Mouse (Mus musculus): Measurements from ENCODE around the gene Ddx59. TPM values are rescaled to one million over a fixed set of nuclear protein-coding genes. Genes with fewer than 3 reads are reported as not detected.

Gene Ddx59
- total RNA-seq, 1 experiment, result 14.0 TPM

GRCm38 (mm10) chr1:136442809-136443208, 27.7 kb downstream of the Ddx59 start:
- TF ChIP-seq CHD2 (IDR thresholded peaks at IDR 0.05; ENCODE audit: low read depth, low read length) (no peak), ZNF384 (IDR thresholded peaks at IDR 0.05; ENCODE audit: low read depth, low read length) (no peak), HCFC1 (IDR thresholded peaks at IDR 0.05; ENCODE audit: borderline replicate concordance, insufficient read depth, low read length) (no peak), ZC3H11A (IDR thresholded peaks at IDR 0.05; ENCODE audit: borderline replicate concordance, low read depth, low read length) (no peak), MAFK (IDR thresholded peaks at IDR 0.05; ENCODE audit: insufficient read depth, low read depth, low read length) (no peak)
- no peak for DNase-seq (ENCODE audit: low read depth, low spot score)
- in situ Hi-C loops (cut with MboI; ENCODE audit: low sequenced_read_pairs in 2 of 2, unreplicated experiment in 2 of 2), result no loop called here
- Histone ChIP-seq H3K4me1 (ENCODE audit: control insufficient read depth in 2 of 2, insufficient read depth in 2 of 2, low read length in 2 of 2, poor library complexity in 1 of 2) (no peaks in the 10 kb centered on the region; a peak in 1 of 4 replicates), H3K36me3 (ENCODE audit: control insufficient read depth, insufficient read depth, low read length, poor library complexity, severe bottlenecking) (no peaks in the 10 kb centered on the region), H3K9ac (ENCODE audit: insufficient read depth, low read depth, low read length, poor library complexity, severe bottlenecking) (no peak overlapping the region), H3K27ac (ENCODE audit: insufficient read depth, low read depth, low read length, poor library complexity, severe bottlenecking) (no peak overlapping the region), H3K9me3 (ENCODE audit: control insufficient read depth, insufficient read depth, low read depth, low read length) (no peaks in the 10 kb centered on the region), H3K4me3 (ENCODE audit: insufficient read depth in 1 of 2, low read depth in 1 of 2, low read length in 2 of 2, poor library complexity in 1 of 2, severe bottlenecking in 1 of 2) (no peak overlapping the region)

GRCm38 (mm10) chr1:136444555-136445255, 29.6 kb downstream of the Ddx59 start:
- Histone ChIP-seq H3K4me1 (ENCODE audit: control insufficient read depth in 2 of 2, insufficient read depth in 2 of 2, low read length in 2 of 2, poor library complexity in 1 of 2) (no peaks in the 10 kb centered on the region; a peak in 1 of 4 replicates), H3K27ac (ENCODE audit: insufficient read depth, low read depth, low read length, poor library complexity, severe bottlenecking) (no peak overlapping the region), H3K4me3 (ENCODE audit: insufficient read depth in 1 of 2, low read depth in 1 of 2, low read length in 2 of 2, poor library complexity in 1 of 2, severe bottlenecking in 1 of 2) (no peak overlapping the region), H3K9me3 (ENCODE audit: control insufficient read depth, insufficient read depth, low read depth, low read length) (no peaks in the 10 kb centered on the region), H3K36me3 (ENCODE audit: control insufficient read depth, insufficient read depth, low read length, poor library complexity, severe bottlenecking) (no peaks in the 10 kb centered on the region), H3K9ac (ENCODE audit: insufficient read depth, low read depth, low read length, poor library complexity, severe bottlenecking) (no peak overlapping the region)
- TF ChIP-seq ZNF384 (IDR thresholded peaks at IDR 0.05; ENCODE audit: low read depth, low read length) (no peak), HCFC1 (IDR thresholded peaks at IDR 0.05; ENCODE audit: borderline replicate concordance, insufficient read depth, low read length) (no peak), ZC3H11A (IDR thresholded peaks at IDR 0.05; ENCODE audit: borderline replicate concordance, low read depth, low read length) (no peak), MAFK (IDR thresholded peaks at IDR 0.05; ENCODE audit: insufficient read depth, low read depth, low read length) (no peak), CHD2 (IDR thresholded peaks at IDR 0.05; ENCODE audit: low read depth, low read length) (no peak)
- no peak for DNase-seq (ENCODE audit: low read depth, low spot score)
- in situ Hi-C loops (cut with MboI; ENCODE audit: low sequenced_read_pairs in 2 of 2, unreplicated experiment in 2 of 2), result no loop called here

GRCm38 (mm10) chr1:136446933-136447332, 31.9 kb downstream of the Ddx59 start:
- Histone ChIP-seq H3K4me3 (ENCODE audit: insufficient read depth in 1 of 2, low read depth in 1 of 2, low read length in 2 of 2, poor library complexity in 1 of 2, severe bottlenecking in 1 of 2) (no peak overlapping the region), H3K4me1 (ENCODE audit: control insufficient read depth in 2 of 2, insufficient read depth in 2 of 2, low read length in 2 of 2, poor library complexity in 1 of 2) (no peaks in the 10 kb centered on the region; a peak in 1 of 4 replicates), H3K36me3 (ENCODE audit: control insufficient read depth, insufficient read depth, low read length, poor library complexity, severe bottlenecking) (no peaks in the 10 kb centered on the region), H3K27ac (ENCODE audit: insufficient read depth, low read depth, low read length, poor library complexity, severe bottlenecking) (no peak overlapping the region), H3K9me3 (ENCODE audit: control insufficient read depth, insufficient read depth, low read depth, low read length) (no peaks in the 10 kb centered on the region), H3K9ac (ENCODE audit: insufficient read depth, low read depth, low read length, poor library complexity, severe bottlenecking) (no peak overlapping the region)
- TF ChIP-seq MAFK (IDR thresholded peaks at IDR 0.05; ENCODE audit: insufficient read depth, low read depth, low read length), result no peak
- TF ChIP-seq HCFC1 (IDR thresholded peaks at IDR 0.05; ENCODE audit: borderline replicate concordance, insufficient read depth, low read length), result no peak
- no peak for TF ChIP-seq CHD2 (IDR thresholded peaks at IDR 0.05; ENCODE audit: low read depth, low read length)
- no peak for TF ChIP-seq ZNF384 (IDR thresholded peaks at IDR 0.05; ENCODE audit: low read depth, low read length)
- no peak for TF ChIP-seq ZC3H11A (IDR thresholded peaks at IDR 0.05; ENCODE audit: borderline replicate concordance, low read depth, low read length)
- in situ Hi-C loops (cut with MboI; ENCODE audit: low sequenced_read_pairs in 2 of 2, unreplicated experiment in 2 of 2), result no loop called here
- DNase-seq (ENCODE audit: low read depth, low spot score), result no peak

GRCm38 (mm10) chr1:136447338-136447737, 32.3 kb downstream of the Ddx59 start:
- no peak overlapping the region for H3K9ac ChIP-seq (ENCODE audit: insufficient read depth, low read depth, low read length, poor library complexity, severe bottlenecking)
- no peaks in the 10 kb centered on the region for H3K9me3 ChIP-seq (ENCODE audit: control insufficient read depth, insufficient read depth, low read depth, low read length)
- H3K36me3 ChIP-seq (ENCODE audit: control insufficient read depth, insufficient read depth, low read length, poor library complexity, severe bottlenecking), result no peaks in the 10 kb centered on the region
- DNase-seq (ENCODE audit: low read depth, low spot score), result no peak
- H3K27ac ChIP-seq (ENCODE audit: insufficient read depth, low read depth, low read length, poor library complexity, severe bottlenecking), result no peak overlapping the region
- TF ChIP-seq CHD2 (IDR thresholded peaks at IDR 0.05; ENCODE audit: low read depth, low read length) (no peak), MAFK (IDR thresholded peaks at IDR 0.05; ENCODE audit: insufficient read depth, low read depth, low read length) (no peak), HCFC1 (IDR thresholded peaks at IDR 0.05; ENCODE audit: borderline replicate concordance, insufficient read depth, low read length) (no peak), ZC3H11A (IDR thresholded peaks at IDR 0.05; ENCODE audit: borderline replicate concordance, low read depth, low read length) (no peak), ZNF384 (IDR thresholded peaks at IDR 0.05; ENCODE audit: low read depth, low read length) (no peak)
- in situ Hi-C loops (cut with MboI; ENCODE audit: low sequenced_read_pairs in 2 of 2, unreplicated experiment in 2 of 2), result no loop called here
- H3K4me1 ChIP-seq (ENCODE audit: control insufficient read depth in 2 of 2, insufficient read depth in 2 of 2, low read length in 2 of 2, poor library complexity in 1 of 2), result no peaks in the 10 kb centered on the region; a peak in 1 of 4 replicates
- H3K4me3 ChIP-seq (ENCODE audit: insufficient read depth in 1 of 2, low read depth in 1 of 2, low read length in 2 of 2, poor library complexity in 1 of 2, severe bottlenecking in 1 of 2), result no peak overlapping the region
